Mouse (Mus musculus): ENCODE data around the gene Mzf1. TPM values are rescaled to one million over a fixed set of nuclear protein-coding genes. Genes with fewer than 3 reads are reported as not detected.

Mzf1 gene
- polyA plus RNA-seq, 1 experiment from 2014 or later: 6.4 TPM

GRCm38 (mm10) chr7:12995862-12996261 is 58.7 kb downstream of the Mzf1 start:
- no peak overlapping the region for H3K4me3 ChIP-seq (replicated peaks; ENCODE audit: low read length)

GRCm38 (mm10) chr7:12993148-12993547 is 61.4 kb downstream of the Mzf1 start:
- Histone ChIP-seq H3K9ac (no peak overlapping the region), H3K4me2 (replicated peaks) (no peak overlapping the region), H3K27me3 (ENCODE audit: control insufficient read depth, insufficient read depth, low read length) (no peaks in the 10 kb centered on the region), H3K36me3 (replicated peaks; ENCODE audit: control insufficient read depth, insufficient read depth) (no peaks in the 10 kb centered on the region), H3K4me3 (replicated peaks; ENCODE audit: low read length) (no peak overlapping the region), H3K4me1 (replicated peaks; ENCODE audit: control insufficient read depth, insufficient read depth, low read length) (no peaks in the 10 kb centered on the region), H3K9me3 (ENCODE audit: control insufficient read depth, low read length) (no peaks in the 10 kb centered on the region), H3K27ac (no peak overlapping the region)
- DNase-seq (ENCODE audit: low spot score) (no peak), ATAC-seq (ENCODE audit: low FRiP score) (no peak)
- 89% methylated on average over 10 of the region's 10 CpGs for WGBS

More at GRCm38 (mm10) chr7:12995862-12996261, 58.7 kb downstream of the Mzf1 start:
- no peak overlapping the region for H3K27ac ChIP-seq
- H3K36me3 ChIP-seq (replicated peaks; ENCODE audit: control insufficient read depth, insufficient read depth): no peaks in the 10 kb centered on the region
- no peaks in the 10 kb centered on the region for H3K4me1 ChIP-seq (replicated peaks; ENCODE audit: control insufficient read depth, insufficient read depth, low read length)
- no peak overlapping the region for H3K9ac ChIP-seq
- H3K27me3 ChIP-seq (ENCODE audit: control insufficient read depth, insufficient read depth, low read length): no peaks in the 10 kb centered on the region
- H3K4me2 ChIP-seq (replicated peaks): no peak overlapping the region
- H3K9me3 ChIP-seq (ENCODE audit: control insufficient read depth, low read length): no peaks in the 10 kb centered on the region
- DNase-seq (ENCODE audit: low spot score) (no peak), ATAC-seq (ENCODE audit: low FRiP score) (no peak)

Other genes with a start within 250 kb of the Mzf1 start
- gene Zfp329, start 235.9 kb downstream of the Mzf1 start, polyA plus RNA-seq (2014; fragmentation: Nextera tagmentation; extraction: Ambion mirVana): 30.8 and 31.5 TPM in 2 replicates
- gene Zfp110, start 220.0 kb downstream of the Mzf1 start, polyA plus RNA-seq (2014; fragmentation: Nextera tagmentation; extraction: Ambion mirVana): 26.9 and 27.7 TPM in 2 replicates
- gene Zfp128, start 173.6 kb downstream of the Mzf1 start, polyA plus RNA-seq (2014; fragmentation: Nextera tagmentation; extraction: Ambion mirVana): 7.8 and 9.1 TPM in 2 replicates
- 10.5 and 13.0 TPM in 2 replicates for gene Zscan22, start 156.9 kb downstream of the Mzf1 start, polyA plus RNA-seq (2014; fragmentation: Nextera tagmentation; extraction: Ambion mirVana)
- 671 and 781 TPM in 2 replicates for gene Rps5, start 132.5 kb downstream of the Mzf1 start, polyA plus RNA-seq (2014; fragmentation: Nextera tagmentation; extraction: Ambion mirVana)
- 0.87 and 0.95 TPM in 2 replicates for gene Rnf225, start 127.3 kb downstream of the Mzf1 start, polyA plus RNA-seq (2014; fragmentation: Nextera tagmentation; extraction: Ambion mirVana)
- 12.2 and 13.9 TPM in 2 replicates for gene Zfp324, start 88.9 kb downstream of the Mzf1 start, polyA plus RNA-seq (2014; fragmentation: Nextera tagmentation; extraction: Ambion mirVana)
- 6.6 and 8.9 TPM in 2 replicates for gene Zfp446, start 76.9 kb downstream of the Mzf1 start, polyA plus RNA-seq (2014; fragmentation: Nextera tagmentation; extraction: Ambion mirVana)
- 0.14 and 0.29 TPM in 2 replicates for gene Slc27a5, start 56.6 kb downstream of the Mzf1 start, polyA plus RNA-seq (2014; fragmentation: Nextera tagmentation; extraction: Ambion mirVana)
- gene Trim28, start 55.6 kb downstream of the Mzf1 start, polyA plus RNA-seq (2014; fragmentation: Nextera tagmentation; extraction: Ambion mirVana): 268 and 271 TPM in 2 replicates
- gene Zbtb45, start 44.7 kb downstream of the Mzf1 start, polyA plus RNA-seq (2014; fragmentation: Nextera tagmentation; extraction: Ambion mirVana): 37.9 and 40.8 TPM in 2 replicates
- gene Chmp2a, start 20.0 kb downstream of the Mzf1 start, polyA plus RNA-seq (2014; fragmentation: Nextera tagmentation; extraction: Ambion mirVana): 173 and 184 TPM in 2 replicates
- 178 and 179 TPM in 2 replicates for gene Ube2m, start 16.5 kb downstream of the Mzf1 start, polyA plus RNA-seq (2014; fragmentation: Nextera tagmentation; extraction: Ambion mirVana)
- gene Vmn1r85, start 40.4 kb upstream of the Mzf1 start, polyA plus RNA-seq (2014; fragmentation: Nextera tagmentation; extraction: Ambion mirVana): 0.11 and 0.21 TPM in 2 replicates
- not detected in 2 replicates for gene Vmn1r86, start 65.2 kb upstream of the Mzf1 start, polyA plus RNA-seq (2014; fragmentation: Nextera tagmentation; extraction: Ambion mirVana)
- not detected in 2 replicates for gene Vmn1r87, start 85.4 kb upstream of the Mzf1 start, polyA plus RNA-seq (2014; fragmentation: Nextera tagmentation; extraction: Ambion mirVana)
- gene Vmn1r88, start 104.8 kb upstream of the Mzf1 start, polyA plus RNA-seq (2014; fragmentation: Nextera tagmentation; extraction: Ambion mirVana): not detected in 2 replicates
- gene Vmn1r89, start 158.3 kb upstream of the Mzf1 start, polyA plus RNA-seq (2014; fragmentation: Nextera tagmentation; extraction: Ambion mirVana): not detected in 2 replicates
- 32.7 and 37.7 TPM in 2 replicates for gene Lig1, start 222.5 kb upstream of the Mzf1 start, polyA plus RNA-seq (2014; fragmentation: Nextera tagmentation; extraction: Ambion mirVana)
- 4.6 and 6.2 TPM in 2 replicates for gene Zswim9, start 224.0 kb upstream of the Mzf1 start, polyA plus RNA-seq (2014; fragmentation: Nextera tagmentation; extraction: Ambion mirVana)